Mouse (Mus musculus): ENCODE measurements around the gene Smpdl3b.

DNA sequence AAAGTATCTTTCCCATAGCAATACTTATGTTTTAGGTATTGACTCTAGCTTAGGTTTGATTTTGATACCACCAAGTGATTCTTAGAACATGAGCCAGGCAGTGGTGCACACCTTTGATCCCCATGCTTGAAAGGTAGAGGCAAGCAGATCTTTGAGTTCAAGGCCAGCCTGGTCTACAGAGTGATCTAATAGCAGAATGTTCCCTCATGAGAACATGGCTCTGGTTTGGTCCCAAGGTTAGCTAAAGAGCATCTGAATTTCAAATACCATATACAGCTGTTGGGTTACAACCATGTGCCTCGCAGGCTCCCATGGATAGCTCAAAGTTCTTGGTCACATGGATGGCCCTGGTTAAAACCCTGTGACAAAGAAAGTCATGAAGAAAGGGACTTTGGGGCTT, 38.8 kb downstream of the Smpdl3b start:
- no peak for TF ChIP-seq CTCF (IDR thresholded peaks at IDR 0.05; ENCODE audit: low read depth)
- TF ChIP-seq EP300 (IDR thresholded peaks at IDR 0.05; ENCODE audit: low read depth) = no peak

Data from heart, postnatal 0 days (tissue).